Mouse (Mus musculus) thymus, postnatal 4 days (tissue): Measurements from ENCODE around the gene Myo1h.

Source experiments
- DNase-seq: peaks from one replicate; pipeline ENCODE4 v3.0.0; 2021

Myo1h gene

DNA sequence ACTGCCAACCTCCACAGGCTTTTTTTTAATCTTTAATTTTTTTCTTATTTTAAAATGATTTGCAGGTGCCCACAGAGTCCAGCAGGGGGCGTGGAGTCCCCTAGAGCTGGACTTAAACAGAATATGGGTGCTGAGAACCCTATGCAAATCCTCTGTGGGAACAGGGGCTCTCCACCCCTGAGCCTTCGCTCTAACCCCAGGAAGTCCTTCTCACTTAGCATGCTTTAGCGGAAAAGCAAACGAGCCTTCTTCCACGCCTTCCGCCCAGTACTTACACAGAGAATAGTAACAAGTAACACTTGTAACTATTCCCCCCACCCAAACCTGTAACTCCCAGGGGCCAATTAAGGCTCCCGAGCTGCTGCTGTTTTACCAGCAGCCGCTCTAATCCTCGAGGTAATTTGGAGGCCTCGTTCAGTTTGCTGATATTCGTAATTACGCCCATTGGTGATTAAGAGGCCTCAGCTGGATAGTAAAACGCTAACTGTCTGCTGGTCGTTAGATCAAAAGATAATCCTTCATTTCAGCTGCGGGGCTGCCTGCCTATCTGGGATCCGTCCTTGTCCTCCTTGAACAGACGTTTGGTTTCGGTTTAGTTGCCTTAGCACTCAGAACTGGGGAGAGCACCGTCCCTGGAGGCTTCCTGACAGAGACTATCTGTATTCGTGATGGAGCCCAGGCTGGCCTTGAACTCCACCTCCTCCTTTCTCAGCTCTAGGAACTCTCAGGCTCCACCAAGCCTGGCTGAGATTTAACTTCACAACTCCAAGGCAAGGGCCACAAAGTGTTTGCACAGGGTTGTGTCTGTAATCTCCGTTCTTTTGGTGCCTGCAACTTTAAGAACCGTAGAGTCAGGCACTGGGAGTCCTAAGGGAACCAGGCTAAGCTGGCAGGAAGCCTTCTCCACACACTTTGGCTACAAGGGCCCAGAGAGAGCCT, 8.0 kb downstream of the Myo1h start:
- peak; percentile 22 for DNase-seq

DNA sequence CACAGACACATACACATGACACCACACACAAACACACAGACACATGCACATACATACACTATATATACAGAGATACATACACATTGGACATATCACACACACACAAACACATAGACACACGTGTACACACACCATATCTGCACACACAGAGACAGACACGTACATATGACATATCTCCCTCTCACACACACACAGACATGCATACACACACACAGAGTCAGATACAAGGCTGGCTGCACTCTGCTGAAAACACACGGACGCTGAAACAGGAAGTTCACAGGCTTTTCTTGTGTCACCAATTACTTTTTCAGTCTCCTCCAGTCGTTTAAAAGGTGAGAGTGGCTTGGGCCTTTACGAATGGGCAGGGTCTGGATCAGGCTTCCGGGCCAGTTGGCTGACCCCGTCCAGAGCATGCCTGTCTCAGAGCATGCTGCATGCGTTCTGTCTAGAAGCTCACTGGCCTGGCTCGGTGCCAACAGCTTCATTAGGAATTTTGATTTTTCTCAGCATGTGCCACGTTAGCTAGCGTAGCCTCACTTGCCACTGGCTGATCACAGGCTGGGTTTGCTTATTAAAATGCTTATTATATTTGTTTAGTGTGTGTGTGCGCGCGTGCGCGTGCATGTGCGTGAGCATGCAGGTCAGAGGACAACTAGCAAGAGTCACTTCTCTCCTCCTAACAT, 9.4 kb downstream of the Myo1h start:
- DNase-seq, result no peak

DNA sequence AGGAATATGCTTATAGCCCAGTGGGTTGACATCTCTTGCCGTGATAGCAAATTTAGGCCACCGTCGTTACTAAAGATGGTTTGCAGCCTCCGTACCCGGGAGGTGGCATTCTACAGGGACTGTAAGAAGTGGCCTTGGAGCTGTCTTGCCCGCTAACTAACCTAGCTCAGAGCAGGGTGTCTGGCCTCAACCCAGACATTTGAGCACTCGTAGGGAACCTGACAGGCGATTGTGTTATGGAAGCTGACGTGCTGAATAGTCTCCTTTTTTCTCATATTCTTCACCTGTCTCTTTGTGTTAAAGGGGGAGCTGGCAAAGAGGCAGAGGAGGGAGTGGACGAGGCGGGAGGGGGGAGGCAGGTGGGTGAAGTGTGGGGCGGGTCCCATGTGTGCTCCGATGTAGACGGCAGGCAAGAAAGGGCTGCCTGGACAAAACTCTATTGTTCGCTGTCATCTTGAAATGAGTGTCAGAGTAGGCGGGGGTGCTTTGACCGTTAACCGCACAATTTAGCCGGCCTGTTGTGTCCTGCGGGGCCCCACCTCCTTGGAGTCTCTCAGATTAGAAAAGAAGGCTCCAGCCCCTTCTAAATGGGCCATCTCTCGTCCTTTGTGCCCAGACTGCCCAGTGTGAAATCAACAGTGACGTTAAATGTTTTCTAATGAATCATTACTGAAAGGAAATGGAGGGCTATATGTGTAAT, 10.3 kb downstream of the Myo1h start:
- DNase-seq, result no peak

DNA sequence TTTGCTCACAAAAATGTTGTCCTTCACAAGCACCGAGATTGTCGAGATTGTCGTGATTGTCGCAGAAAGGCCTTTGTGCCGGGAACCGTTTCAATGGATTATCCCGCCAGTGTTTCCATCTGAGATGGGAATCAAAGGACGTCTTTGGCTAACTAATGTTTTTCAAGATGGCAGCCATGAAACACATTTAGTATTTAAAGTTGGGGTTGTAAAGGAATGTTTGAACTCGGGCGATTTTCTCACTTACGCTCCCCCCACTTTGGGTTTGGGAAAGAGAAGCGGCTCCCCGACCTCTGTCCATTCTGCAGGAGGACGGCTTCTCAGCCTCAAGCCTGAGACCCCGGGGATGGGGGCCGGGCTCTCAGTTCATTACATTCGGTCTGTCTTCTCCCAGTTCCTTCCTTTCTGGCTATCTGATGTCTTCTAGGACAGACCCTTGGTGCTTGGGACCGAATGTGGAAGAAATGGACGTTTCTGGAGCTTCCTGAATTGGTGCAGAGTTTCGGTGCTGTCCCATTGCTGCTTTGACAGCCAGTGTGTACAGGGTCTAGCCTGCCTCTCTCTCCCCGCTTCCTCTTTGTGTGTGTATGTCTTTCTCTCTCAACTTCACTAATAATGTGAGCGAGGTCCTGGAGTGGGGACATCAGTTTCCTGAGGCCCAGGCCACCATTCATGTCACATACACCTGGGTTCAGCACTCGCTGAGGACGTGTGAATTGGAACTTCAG, 11.1 kb downstream of the Myo1h start:
- DNase-seq, result no peak

DNA sequence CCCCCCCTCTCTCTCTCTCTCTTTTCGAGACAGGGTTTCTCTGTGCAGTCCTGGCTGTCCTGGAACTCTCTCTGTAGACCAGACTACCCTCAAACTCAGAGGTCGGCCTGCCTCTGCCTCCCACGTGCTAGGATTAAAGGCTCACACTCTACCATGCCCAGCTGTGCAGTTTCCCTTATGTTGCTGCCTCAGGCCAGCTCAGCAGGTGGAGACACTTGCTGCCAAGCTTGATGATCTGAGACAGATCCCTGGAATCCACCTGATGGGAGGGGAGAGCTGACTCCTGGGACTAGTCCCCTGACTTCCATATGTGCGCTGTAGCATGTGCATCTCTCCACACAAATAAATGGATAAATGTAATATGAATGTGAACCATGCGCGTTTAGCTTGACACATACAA, 14.2 kb downstream of the Myo1h start:
- no peak for DNase-seq

DNA sequence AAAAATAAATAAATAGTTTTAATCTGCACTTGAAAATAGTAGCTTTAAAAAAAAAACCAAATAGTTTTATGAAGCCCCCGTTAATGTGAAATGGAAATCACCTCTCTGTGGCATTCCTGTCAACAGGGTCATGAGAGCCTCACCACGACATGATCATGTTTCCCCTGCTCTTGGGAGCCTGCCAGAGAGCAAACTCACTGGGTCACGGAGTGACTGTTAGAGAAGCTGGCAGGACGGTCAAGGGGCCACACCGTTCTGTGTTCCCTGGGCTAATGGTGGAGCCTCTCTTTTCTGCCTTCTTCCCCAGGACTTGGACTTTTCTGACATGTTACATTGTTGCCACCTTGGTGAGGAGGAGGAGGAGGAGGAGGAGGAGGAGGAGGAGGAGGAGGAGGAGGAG, 17.5 kb downstream of the Myo1h start:
- no peak for DNase-seq

DNA sequence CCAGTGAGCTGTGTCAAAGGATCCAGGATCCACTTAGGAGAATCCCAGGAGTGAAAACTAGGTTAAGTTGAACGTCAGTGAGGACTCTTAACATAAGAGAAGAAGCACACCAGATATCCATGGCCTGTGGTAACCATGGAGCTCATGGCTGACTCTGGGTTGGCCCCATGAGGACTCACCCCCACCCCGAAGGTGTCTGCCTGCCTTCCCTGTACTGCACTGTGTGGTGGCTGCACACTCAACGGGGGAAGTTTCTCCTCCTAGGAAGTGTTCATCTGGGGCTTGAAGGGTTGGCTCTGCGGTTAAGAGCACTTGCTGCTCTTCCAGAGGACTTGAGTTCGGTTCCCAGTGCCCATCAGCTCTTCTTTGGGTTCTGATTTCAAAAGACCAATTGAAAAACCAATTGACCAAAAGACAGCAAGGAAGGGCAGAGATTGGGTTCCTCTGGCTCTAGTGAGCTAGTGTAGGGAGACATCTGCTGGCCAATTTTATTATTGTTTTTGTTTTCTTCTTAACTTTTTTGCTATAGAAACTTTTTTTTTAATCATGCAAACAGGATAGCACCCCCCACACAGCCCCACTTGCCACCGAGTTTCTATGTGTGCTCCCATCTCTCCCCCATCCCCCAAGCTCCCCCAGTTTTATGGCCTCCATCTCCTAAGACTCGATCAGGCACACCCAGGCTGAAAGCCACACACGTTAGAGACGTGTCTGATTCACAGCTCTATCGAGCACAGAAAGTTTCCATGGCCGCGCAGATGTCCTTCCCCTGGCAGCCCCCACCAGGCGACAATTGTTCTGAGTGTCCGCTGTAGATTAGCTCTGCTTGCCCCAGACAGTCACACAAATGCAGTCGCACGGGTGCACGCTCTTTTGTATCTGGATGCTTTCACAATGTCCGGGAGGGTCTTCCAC, 20.1 kb downstream of the Myo1h start:
- peak; percentile 22 for DNase-seq

DNA sequence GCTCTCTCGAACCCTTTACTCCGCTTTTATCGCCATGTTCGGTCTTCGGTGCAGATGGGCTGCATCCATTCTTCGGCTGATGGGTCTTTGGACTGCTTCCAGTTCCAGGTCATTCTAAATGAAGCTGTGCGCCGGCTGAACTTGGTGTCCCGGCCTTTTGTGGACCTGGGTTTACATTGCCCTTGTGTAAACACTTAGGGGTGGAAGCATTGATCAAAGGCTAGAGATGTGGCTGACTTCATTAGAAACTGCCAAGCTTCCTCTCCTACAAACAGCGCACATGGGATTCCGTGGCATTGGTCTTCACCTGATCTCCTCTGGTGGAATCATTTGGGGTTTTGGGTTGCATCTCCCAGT, 20.7 kb downstream of the Myo1h start:
- DNase-seq, result no peak

DNA sequence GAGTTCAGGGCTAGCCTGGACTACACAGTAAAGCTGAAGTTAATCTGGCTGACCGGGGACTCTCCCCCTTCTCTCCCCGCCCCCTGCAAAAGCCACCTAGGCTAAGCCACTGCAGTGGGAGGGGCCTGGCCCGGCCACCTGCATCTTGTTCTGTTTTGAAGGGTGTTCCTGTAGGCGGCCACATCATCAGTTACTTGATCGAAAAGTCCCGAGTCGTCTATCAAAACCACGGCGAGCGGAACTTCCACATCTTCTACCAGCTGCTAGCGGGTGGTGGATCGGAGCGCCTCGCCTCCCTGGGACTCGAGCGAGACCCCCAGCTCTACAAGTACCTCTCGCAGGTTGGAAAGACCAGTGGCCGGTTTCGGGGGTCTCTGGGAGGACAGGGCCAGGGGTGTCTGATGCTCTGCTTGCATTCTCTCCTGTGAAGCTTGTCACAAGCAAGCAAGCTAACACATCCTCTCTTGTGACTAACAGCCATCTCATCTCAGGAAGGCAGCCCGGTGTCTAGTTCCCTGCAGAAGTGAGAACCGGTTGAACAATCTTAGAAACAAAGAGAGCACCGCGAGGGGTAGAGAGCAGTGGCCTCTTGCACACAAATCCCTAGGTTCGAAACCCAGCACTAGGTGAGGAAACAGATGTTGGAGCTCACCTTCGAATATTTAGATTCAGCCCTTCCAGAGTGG, 34.3 kb downstream of the Myo1h start:
- DNase-seq, result peak; percentile 61

DNA sequence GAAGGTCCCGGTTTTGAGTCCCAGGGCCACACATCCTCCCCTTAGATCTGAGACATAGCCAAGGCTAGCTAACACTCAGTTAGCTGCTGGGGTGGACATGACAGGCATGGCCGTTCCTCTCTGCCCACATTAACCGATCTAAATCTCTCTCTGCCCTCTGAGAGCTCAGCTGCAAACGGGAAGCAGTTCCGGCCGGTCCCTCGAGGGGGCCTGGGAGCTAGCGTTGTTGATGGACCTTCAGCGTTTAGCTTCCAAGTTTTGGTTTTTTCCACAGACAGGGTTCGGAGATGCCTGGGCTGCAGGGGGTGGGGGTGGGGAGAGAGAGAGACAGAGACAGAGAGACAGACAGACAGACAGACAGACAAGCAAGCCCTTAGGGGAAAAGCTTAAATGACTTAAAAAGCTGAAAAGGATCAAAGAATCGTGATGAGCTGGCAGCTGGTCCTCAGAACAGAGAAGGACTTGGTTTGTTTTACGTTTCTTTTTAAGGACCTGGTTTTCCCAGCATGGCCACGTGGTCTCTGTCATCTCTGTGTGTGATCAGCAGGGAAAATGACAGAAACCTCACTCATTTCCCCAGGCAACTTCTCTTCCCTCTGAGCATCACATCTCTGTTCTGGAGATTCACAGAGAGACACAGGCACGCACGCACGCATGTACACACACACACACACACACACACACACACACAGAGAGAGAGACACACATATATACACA, 35.0 kb downstream of the Myo1h start:
- peak; percentile 78 for DNase-seq

DNA sequence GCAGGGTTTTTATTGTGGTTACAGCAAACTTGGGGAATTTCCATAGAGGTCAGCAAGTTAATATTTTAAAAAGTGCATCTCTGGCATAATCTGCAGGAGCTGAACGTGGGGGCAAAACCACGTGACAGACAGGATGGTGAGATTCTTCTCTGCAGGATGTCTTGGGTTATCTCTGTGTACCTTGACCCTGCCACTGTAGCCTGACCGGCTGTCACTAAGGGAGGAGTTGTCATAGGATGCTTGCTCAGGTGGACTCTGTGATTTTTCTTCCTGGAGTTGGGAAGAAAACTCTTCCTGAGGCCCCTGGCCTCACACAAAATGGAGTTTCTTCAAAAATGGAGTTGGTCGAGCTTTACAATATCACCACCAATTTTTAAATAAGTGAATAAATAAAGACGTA, 54.0 kb downstream of the Myo1h start:
- DNase-seq, result no peak

DNA sequence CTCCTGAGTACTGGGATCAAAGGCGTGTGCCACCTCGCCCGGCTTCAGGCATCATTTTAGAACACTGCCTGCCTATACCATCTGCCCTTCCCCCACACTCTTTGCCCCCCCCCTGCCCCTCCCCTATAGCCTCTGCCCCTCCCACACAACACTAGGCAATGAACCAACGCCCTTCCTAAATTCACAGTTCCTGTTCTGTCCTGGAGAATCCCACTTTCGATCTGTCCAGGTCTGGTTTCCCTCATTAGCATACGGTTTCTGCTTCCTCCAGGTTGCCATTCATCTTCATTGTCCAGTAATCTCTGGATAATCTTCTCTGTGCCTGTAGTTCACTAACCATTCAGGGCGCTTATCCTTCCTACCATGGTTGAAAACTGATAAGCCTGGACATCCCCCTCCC, 54.6 kb downstream of the Myo1h start:
- no peak for DNase-seq

DNA sequence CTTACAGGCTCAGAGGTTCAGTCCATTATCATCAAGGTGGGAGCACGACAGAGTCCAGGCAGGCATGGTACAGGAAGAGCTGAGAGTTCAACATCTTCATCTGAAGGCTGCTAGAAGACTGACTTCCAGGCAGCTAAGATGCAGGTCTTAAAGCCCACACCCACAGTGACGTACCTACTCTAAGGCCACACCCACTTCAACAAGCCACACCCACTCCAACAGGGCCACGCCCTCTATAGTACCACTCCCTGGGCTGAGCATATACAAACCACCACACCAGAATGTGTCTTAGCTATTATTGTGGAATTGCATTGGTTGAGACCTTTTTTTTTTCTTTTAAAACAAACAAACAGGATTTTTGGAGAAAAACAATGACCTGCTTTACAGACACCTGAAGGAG, 56.6 kb downstream of the Myo1h start:
- peak; percentile 54 for DNase-seq

DNA sequence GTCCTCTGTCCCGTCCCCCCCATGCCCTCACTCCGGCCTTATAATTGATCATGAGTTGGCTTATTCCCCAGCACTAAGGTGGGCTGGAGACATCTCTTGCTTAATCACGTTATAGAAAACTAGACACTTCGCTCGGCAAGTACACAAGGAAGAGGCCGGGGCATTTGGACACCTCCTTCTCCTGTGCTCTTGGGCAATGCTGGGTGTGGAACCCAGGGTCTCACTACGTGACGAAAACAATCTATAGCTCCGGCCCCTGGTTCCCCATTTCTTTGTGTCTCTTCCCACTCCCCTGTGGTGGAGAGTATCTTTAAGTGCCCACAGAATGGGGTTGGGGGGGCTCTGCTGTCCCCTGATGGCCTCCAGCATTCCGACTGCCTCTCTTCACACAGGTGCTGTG, 58.0 kb downstream of the Myo1h start:
- DNase-seq, result no peak

DNA sequence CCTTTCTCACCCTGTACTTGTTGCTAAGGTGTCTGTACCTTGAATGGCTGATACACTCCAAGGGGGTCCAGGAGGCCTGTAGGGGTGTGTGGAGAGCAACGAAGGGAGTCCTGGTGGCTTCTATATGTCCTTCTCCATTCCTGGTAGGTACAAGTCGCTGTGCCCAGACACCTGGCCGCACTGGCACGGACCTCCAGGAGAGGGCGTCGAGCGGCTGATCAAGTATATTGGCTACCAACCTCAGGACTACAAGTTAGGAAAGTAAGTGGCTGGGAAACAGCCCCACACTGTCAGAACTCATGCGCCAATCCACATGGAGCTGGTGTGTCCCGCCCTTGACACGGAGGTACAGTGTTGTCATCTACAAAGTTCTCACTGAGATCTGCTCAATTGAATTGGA, 62.5 kb downstream of the Myo1h start:
- DNase-seq, result peak; percentile 49

DNA sequence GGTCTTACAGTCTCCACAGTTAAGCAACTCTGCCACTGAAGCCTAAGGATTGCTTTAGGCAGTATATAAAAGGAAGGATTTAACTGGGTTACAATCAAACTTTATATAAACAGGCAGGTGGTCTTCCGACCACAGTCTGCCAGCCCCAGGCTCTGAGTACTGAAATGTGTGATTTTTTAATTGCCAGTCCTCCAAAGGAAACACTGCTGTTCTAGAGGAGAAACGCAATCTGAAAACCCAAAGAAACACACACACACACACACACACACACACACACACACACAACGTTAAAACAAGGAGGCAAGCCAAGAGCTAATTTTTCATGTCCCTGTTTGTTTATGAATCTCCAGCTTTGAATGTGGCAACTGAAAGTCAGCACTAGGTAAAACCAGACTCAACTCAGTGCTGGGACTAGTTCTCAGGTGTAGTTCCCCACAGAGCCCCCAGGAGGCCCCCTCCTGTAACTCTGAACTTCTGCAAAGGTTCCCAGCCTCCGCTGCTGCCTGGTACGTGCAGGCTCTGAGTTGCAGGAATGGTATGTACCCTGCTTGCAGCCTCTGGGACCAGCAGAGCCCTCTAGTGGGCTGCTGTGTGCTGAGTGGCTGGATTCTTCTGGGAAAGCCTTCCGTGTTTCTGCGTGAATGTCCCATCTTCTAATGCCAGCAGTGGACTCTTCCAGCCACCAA, 67.4 kb downstream of the Myo1h start:
- DNase-seq, result peak; percentile 87

DNA sequence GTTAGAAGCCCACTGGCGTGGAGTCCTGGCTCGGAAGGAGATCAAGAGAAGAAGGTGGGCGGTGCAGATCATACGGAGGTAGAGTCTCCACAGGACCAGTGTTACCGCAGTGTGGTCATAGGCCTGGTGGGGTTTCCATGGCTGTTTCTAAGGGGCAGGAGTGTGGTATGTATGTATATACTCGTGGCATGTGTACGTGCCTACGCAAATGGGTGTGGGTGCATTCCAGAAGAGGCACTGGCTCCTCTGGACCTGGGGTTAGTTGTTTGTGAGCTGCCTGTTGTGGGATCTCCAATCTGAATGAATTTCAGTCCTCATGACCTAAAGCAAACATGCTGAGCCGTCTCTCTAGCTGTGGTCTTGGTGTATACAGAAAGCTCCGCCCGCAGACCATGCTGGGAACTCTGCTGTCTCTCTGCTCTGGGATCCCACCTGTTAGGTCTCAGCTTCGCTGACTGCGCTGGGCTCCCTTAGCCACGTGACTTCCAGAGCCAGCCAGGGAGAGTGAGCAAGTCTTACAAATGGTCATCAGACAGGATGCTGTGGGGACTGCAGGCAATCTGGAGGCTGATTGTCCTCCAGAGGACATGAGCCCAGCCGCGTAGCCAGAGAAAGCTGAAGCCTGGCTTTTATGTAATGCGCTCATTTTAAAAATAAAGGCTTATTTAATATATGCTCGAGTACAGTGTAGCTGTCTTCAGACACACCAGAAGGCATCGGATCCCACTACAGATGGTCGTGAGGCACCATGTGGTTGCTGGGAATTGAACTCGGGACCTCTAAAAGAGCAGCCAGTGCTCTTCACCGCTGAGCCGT, 68.2 kb downstream of the Myo1h start:
- DNase-seq, result no peak

DNA sequence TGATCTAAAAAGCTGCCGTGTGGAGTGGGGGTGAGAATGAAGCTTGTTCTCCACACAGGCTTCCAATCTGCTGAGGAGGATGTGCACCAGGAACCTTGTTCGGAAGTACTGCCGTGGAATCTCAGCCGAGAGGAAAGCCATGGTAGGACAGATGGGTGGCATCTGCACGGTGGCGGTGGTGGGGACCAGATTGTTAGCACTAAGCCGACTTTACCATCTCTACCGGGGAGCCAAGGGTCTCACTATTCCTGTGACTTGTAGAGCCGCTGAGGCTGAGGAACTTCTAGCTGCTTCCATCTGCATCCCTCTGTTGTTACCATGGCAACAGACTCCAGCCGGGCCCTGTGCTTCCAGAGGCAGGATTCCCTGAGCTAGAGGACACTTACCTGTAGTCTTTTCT, 69.9 kb downstream of the Myo1h start:
- DNase-seq, result no peak

DNA sequence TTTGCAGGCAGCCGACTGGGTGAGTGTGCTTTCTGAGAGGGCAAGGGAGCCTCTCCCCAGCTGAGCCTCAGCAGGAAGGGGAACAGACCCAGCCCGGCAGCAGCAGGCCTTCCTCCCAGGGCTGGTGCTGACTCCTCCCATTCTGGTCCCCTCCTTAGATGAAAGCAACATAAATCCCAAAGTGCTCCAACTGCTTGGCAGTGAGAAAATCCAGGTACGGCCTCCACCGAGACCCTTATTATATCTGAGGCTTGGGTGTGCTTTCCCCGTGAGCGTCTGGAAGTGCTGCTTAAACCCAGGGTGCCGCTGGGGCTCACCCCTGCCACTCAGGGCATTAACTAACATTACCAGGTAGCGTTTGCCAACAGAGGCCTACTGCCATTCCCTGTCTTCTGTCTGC, 70.6 kb downstream of the Myo1h start:
- DNase-seq, result no peak
